Mouse (Mus musculus) limb, embryonic 15.5 days (tissue): ENCODE measurements at regions not wholly inside any gene's neighbourhood (a gene's known extent, or its start where the extent isn't known, plus 50 kb on each side); places are given as distances from the start of the nearest gene placed in this dataset.

Experiments used
- ATAC-seq: fragments of 200-750 bp; cut with Nextera tagmentation; 2 replicates; pipeline ENCODE4 v1.8.0; 2017; ENCODE audit warnings: low read depth, moderate TSS enrichment; ENCODE audit not compliant: insufficient number of reproducible peaks, low FRiP score, low TSS enrichment
- H3K27ac ChIP-seq: fragments of 300-500 bp; sonication (generic); 2 replicates; pipeline ENCODE4 v1.5.1; 2015; ENCODE audit warnings: moderate library complexity, mild to moderate bottlenecking, inconsistent platforms
- H3K27me3 ChIP-seq: fragments of 300-500 bp; sonication (generic); 2 replicates; pipeline ENCODE4 v1.6.1; 2015; ENCODE audit warnings: inconsistent platforms
- H3K36me3 ChIP-seq: fragments of 300-500 bp; sonication (generic); 2 replicates; pipeline ENCODE4 v1.6.1; 2015; ENCODE audit warnings: inconsistent platforms
- H3K4me1 ChIP-seq: fragments of 300-500 bp; sonication (generic); 2 replicates; pipeline ENCODE4 v1.6.1; 2015; ENCODE audit warnings: inconsistent platforms
- H3K4me2 ChIP-seq: fragments of 300-500 bp; sonication (generic); 2 replicates; pipeline ENCODE4 v1.6.1; 2015; ENCODE audit warnings: mild to moderate bottlenecking, inconsistent platforms
- H3K4me3 ChIP-seq: fragments of 300-500 bp; sonication (generic); 2 replicates; pipeline ENCODE4 v1.5.1; 2015; ENCODE audit warnings: mild to moderate bottlenecking, inconsistent platforms
- H3K9ac ChIP-seq: fragments of 300-500 bp; sonication (generic); 2 replicates; pipeline ENCODE4 v1.6.1; 2015; ENCODE audit warnings: inconsistent platforms
- H3K9me3 ChIP-seq: fragments of 300-500 bp; sonication (generic); 2 replicates; pipeline ENCODE4 v1.6.1; 2016; ENCODE audit warnings: inconsistent platforms
- WGBS: fragments of 180-500 bp; shearing (Covaris S2); methylation state at CpG from one replicate; pipeline ENCODE4 v1.1.7; 2015; 5-methylcytosine and 5-hydroxymethylcytosine counted together

DNA sequence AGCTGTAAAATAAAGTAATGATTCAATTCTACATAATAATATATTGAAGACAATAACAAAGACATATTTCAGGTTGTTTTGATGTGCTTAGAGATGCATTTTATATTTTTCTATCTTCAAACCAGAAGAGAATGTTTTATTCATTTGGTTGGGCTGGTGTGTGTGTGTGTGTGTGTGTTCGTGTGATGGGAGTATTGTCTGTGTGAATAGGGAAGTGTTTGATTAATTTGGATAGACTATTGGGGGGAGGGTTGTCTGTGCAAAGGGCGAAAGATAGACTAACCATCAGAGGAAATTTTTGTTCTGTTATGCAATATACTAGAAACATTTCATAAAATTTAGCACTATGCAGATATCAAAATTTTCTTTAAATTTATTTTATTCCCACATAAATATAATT is 776.8 kb upstream of the Gm8797 start:
- Histone ChIP-seq H3K36me3 (no peaks in the 10 kb centered on the region), H3K27me3 (no peaks in the 10 kb centered on the region), H3K4me1 (no peaks in the 10 kb centered on the region), H3K4me2 (no peak overlapping the region), H3K9me3 (no peaks in the 10 kb centered on the region), H3K9ac (no peak overlapping the region), H3K27ac (no peak overlapping the region), H3K4me3 (no peak overlapping the region)
- no peak for ATAC-seq
- WGBS: 82% methylated on average over 2 of the region's 2 CpGs

DNA sequence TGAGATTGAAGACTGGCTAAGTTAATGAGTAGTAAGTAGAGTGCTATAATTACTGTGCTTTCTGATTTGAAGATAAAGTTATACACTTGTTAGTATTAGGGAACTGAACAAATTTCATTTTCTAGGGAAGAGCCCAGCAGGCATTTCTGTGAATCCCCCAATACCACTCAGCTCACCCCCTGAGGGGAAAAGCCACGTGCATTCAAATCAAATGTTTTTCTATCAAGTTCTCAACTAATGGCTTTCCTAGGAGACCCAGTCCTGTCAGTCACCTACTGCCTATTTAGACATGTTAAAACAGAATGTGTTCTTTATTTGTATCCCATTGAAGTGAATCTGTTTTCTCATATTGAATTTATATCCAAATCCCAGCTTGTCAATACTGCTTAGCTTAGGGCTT is 775.9 kb upstream of the Gm8797 start:
- H3K4me1 ChIP-seq: no peaks in the 10 kb centered on the region
- no peaks in the 10 kb centered on the region for H3K27me3 ChIP-seq
- 37% methylated on average over 1 of the region's 1 CpGs for WGBS
- H3K4me2 ChIP-seq: no peak overlapping the region
- no peaks in the 10 kb centered on the region for H3K9me3 ChIP-seq
- H3K27ac ChIP-seq: no peak overlapping the region
- H3K9ac ChIP-seq: no peak overlapping the region
- no peak overlapping the region for H3K4me3 ChIP-seq
- no peak for ATAC-seq
- H3K36me3 ChIP-seq: no peaks in the 10 kb centered on the region

DNA sequence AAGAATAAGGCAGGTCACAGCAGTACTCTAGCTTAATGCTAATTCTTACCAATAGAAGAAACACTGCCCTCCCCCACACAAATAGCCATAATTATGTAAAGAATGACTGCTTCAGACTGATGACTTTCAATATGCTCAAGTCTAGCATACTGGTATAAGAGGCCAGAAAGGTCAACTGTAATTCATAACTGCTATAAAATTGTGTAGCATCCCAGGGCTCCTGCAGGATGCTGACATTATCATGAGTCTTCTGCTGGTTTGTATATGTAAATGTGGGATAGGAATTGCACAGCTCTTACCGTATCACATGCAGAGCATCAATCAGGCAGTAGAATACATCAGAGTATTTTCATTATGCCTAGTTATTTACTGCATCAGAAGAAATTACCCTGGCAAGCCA is 774.3 kb upstream of the Gm8797 start:
- H3K4me1 ChIP-seq: no peaks in the 10 kb centered on the region
- no peaks in the 10 kb centered on the region for H3K27me3 ChIP-seq
- H3K4me2 ChIP-seq: no peak overlapping the region
- H3K36me3 ChIP-seq: no peaks in the 10 kb centered on the region
- H3K27ac ChIP-seq: no peak overlapping the region
- ATAC-seq: no peak
- no peaks in the 10 kb centered on the region for H3K9me3 ChIP-seq
- no peak overlapping the region for H3K4me3 ChIP-seq
- no peak overlapping the region for H3K9ac ChIP-seq
- 68% methylated on average over 1 of the region's 1 CpGs for WGBS

DNA sequence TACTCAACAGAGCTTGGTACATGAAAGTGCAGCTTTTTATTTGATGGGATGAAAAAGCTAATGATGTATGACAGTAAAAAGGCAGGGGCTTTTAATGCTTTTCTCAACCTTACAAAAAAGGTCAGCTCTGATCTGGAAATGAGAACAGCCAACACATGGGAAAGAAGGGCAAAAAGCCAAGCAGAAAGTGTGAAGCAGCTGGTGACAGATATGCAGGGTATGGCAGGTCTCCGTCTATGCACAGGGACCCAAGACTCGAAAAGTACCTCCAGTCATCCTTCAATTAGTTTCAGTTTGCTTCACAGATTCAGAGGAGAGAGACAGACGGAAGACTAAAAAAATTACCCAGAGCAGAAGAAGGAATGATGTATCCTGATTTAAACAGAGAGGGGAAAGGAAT is 732.9 kb upstream of the Gm8797 start:
- Histone ChIP-seq H3K27ac (no peak overlapping the region), H3K36me3 (no peaks in the 10 kb centered on the region), H3K4me2 (no peak overlapping the region), H3K27me3 (no peaks in the 10 kb centered on the region), H3K9me3 (no peaks in the 10 kb centered on the region), H3K9ac (no peak overlapping the region), H3K4me1 (no peaks in the 10 kb centered on the region), H3K4me3 (no peak overlapping the region)
- no peak for ATAC-seq
- 59% methylated on average over 3 of the region's 3 CpGs for WGBS
